Mouse (Mus musculus): ENCODE results near the gene Suds3.

DNA sequence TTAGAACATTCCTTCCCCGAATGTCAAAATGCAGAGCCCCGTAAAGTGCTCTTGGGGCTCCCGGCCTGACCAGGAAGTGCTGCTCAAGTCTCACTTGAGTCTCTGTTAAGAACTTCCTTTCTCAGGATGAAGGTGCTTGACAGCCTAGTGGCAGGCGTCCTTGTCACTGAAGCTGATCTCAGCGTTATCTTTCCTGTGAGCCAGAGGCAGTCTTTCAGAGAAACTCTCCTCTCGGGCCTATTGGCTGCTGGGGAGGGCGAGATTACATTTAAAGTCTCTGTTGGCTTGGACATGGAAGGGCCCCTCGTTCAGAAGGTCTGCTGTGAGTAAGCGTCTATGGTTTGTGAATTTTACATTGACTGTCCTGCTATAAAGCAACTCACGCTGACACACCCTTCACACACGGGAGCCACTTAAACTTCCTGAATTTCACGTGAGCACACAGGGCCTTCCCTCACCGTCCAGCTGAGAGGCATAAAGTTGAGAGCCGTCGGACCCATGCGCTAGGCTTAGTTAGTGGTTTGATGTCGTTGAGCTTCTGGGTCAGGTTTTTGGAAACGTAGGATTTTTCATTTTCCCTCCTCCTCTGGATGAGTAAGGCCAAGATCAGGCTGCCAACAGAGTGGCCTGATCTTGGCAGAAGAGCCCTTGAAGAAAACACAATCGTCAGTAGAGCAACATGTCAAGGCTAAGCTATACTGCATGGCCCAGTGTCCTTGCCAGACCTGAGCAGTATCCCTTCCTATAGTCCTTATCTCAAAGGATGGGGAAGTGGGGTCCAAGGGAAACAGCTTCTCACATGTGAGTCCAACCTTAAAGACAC, 18.4 kb upstream of the Suds3 start:
- TF ChIP-seq CTCF (IDR thresholded peaks at IDR 0.05; ENCODE audit: insufficient read depth, low read length) (no peak), POLR2A (IDR thresholded peaks at IDR 0.05; ENCODE audit: borderline replicate concordance, extremely low read depth, low read depth, low read length) (no peak)

Measured in lung, adult 2 months (tissue).